Mouse (Mus musculus) limb, embryonic 10.5 days (tissue): ENCODE measurements around the gene Foxj3. TPM values are rescaled to one million over a fixed set of nuclear protein-coding genes. Genes with fewer than 3 reads are reported as not detected.
A peak's percentile ranks its signal among the peaks of the same experiment; 100 is the strongest.

Experiments used
- DNase-seq: peaks from one replicate; pipeline ENCODE4 v3.0.0-alpha.2; 2017; ENCODE audit warnings: low spot score
- H3K27ac ChIP-seq: fragments of 300-500 bp; sonication (generic); 2 replicates; pipeline ENCODE4 v1.5.1; 2016; ENCODE audit warnings: mild to moderate bottlenecking
- H3K27me3 ChIP-seq: fragments of 300-500 bp; sonication (generic); 2 replicates; pipeline ENCODE4 v1.6.1; 2016; ENCODE audit warnings: low read depth, mild to moderate bottlenecking; ENCODE audit not compliant: poor library complexity, severe bottlenecking
- H3K36me3 ChIP-seq: fragments of 300-500 bp; sonication (generic); 2 replicates; pipeline ENCODE4 v1.6.1; 2016; ENCODE audit warnings: mild to moderate bottlenecking, moderate library complexity
- H3K4me1 ChIP-seq: fragments of 300-500 bp; sonication (generic); 2 replicates; pipeline ENCODE4 v1.6.1; 2016
- H3K4me3 ChIP-seq: fragments of 300-500 bp; sonication (generic); 2 replicates; pipeline ENCODE4 v1.5.1; 2016; ENCODE audit warnings: mild to moderate bottlenecking, moderate library complexity
- H3K9me3 ChIP-seq: fragments of 300-500 bp; sonication (generic); replicated peaks from 2 replicates; pipeline ENCODE4 v1.6.1; 2016; ENCODE audit warnings: mild to moderate bottlenecking
- WGBS: fragments of 180-500 bp; shearing (Covaris S2); methylation state at CpG from one replicate; pipeline ENCODE4 v1.1.7; 2016; 5-methylcytosine and 5-hydroxymethylcytosine counted together
- polyA plus RNA-seq: library from polyadenylated mRNA; unstranded; fragments of >200 nt; fragmentation: Nextera tagmentation; extraction: Ambion mirVana; gene quantifications from 2 replicates; pipeline ENCODE4 v1.2.1, GENCODE M21; 2016

The Foxj3 gene
- polyA plus RNA-seq, 1 experiment from 2014 or later: 25.2 TPM

- Histone ChIP-seq H3K9me3 (no peaks in the 10 kb centered on the region), H3K4me1 (peaks cover 34% of the 10 kb centered on the region), H3K36me3 (peaks cover 28% of the 10 kb centered on the region), H3K4me3 (no peak overlapping the region), H3K27ac (no peak overlapping the region), H3K27me3 (no peaks in the 10 kb centered on the region)
- DNase-seq: peak; percentile 15
- 79% methylated on average over 7 of the region's 7 CpGs for WGBS
Measured at GRCm38 (mm10) chr4:119632721-119633120, 95.9 kb downstream of the Foxj3 start.

DNA sequence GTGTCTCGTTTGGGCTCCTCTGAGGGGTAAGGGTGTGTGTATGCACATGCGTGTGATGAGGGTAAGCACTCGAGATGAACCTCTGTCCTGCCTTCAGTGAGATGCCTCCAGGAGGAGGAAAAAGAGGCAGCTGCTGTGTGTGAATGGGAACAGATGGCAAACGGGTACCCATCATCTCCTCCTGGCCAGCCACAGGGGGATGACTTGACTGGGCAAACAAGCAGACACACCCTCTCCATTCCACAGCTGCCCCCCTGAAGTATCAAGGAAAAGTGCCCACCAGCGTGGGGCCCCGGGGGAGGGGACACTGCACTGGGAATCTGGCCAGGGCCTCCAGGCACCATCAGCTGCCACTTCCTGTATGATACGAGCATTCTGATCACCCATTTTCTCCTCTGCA lies 96.5 kb downstream of the Foxj3 start:
- H3K27me3 ChIP-seq: no peaks in the 10 kb centered on the region
- DNase-seq: no peak
- peaks cover 34% of the 10 kb centered on the region for H3K4me1 ChIP-seq
- H3K36me3 ChIP-seq: peaks cover 26% of the 10 kb centered on the region
- H3K4me3 ChIP-seq: no peak overlapping the region
- WGBS: 78% methylated on average over 7 of the region's 7 CpGs
- H3K9me3 ChIP-seq: no peaks in the 10 kb centered on the region
- no peak overlapping the region for H3K27ac ChIP-seq

GRCm38 (mm10) chr4:119633948-119634347 lies 97.1 kb downstream of the Foxj3 start:
- peak; percentile 10 for DNase-seq
- Histone ChIP-seq H3K27me3 (no peaks in the 10 kb centered on the region), H3K36me3 (peaks cover 25% of the 10 kb centered on the region), H3K4me3 (no peak overlapping the region), H3K9me3 (no peaks in the 10 kb centered on the region), H3K27ac (no peak overlapping the region), H3K4me1 (peaks cover 35% of the 10 kb centered on the region)
- WGBS: 82% methylated on average over 3 of the region's 3 CpGs

- Histone ChIP-seq H3K4me3 (no peak overlapping the region), H3K36me3 (peaks cover 13% of the 10 kb centered on the region), H3K4me1 (peaks cover 38% of the 10 kb centered on the region), H3K27me3 (no peaks in the 10 kb centered on the region), H3K27ac (no peak overlapping the region), H3K9me3 (no peaks in the 10 kb centered on the region)
- 71% methylated on average over 6 of the region's 6 CpGs for WGBS
- DNase-seq: peak; percentile 24
Measured at GRCm38 (mm10) chr4:119634908-119635660, 98.3 kb downstream of the Foxj3 start.

GRCm38 (mm10) chr4:119635686-119636085 lies 98.9 kb downstream of the Foxj3 start:
- no peak overlapping the region for H3K4me3 ChIP-seq
- peaks cover 11% of the 10 kb centered on the region; the same call in 1 of the 2 replicates for H3K36me3 ChIP-seq
- H3K27ac ChIP-seq: no peak overlapping the region
- no peak for DNase-seq
- H3K4me1 ChIP-seq: peaks cover 36% of the 10 kb centered on the region
- no peaks in the 10 kb centered on the region for H3K27me3 ChIP-seq
- no peaks in the 10 kb centered on the region for H3K9me3 ChIP-seq
- WGBS: 82% methylated on average over 8 of the region's 8 CpGs

DNA sequence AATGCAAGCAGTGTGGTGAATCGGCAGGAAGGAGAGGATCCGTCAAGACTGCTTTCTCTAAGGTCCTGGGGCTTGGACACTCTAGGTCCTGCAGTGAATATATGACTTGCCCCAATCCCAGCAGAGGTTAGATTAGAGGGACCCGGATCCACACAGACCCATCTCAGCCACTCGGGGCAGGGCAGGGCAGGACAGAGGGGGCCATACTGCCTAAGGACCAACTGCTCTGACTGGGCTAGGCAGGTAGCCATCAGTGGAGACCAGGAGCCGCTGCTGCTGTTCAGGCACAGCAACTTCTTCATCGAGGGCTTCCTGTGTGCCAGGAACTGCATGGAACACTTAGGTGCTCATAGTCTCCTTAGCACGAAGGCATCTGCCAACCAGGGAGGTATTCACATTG lies 99.9 kb downstream of the Foxj3 start:
- H3K9me3 ChIP-seq: no peaks in the 10 kb centered on the region
- H3K27ac ChIP-seq: no peak overlapping the region
- no peak for DNase-seq
- no peaks in the 10 kb centered on the region for H3K27me3 ChIP-seq
- H3K4me1 ChIP-seq: peaks cover 26% of the 10 kb centered on the region
- no peak overlapping the region for H3K4me3 ChIP-seq
- H3K36me3 ChIP-seq: 0 out of 2 replicates have a peak, but pooled peaks cover 5% of the 10 kb centered on the region
- 82% methylated on average over 7 of the region's 7 CpGs for WGBS

DNA sequence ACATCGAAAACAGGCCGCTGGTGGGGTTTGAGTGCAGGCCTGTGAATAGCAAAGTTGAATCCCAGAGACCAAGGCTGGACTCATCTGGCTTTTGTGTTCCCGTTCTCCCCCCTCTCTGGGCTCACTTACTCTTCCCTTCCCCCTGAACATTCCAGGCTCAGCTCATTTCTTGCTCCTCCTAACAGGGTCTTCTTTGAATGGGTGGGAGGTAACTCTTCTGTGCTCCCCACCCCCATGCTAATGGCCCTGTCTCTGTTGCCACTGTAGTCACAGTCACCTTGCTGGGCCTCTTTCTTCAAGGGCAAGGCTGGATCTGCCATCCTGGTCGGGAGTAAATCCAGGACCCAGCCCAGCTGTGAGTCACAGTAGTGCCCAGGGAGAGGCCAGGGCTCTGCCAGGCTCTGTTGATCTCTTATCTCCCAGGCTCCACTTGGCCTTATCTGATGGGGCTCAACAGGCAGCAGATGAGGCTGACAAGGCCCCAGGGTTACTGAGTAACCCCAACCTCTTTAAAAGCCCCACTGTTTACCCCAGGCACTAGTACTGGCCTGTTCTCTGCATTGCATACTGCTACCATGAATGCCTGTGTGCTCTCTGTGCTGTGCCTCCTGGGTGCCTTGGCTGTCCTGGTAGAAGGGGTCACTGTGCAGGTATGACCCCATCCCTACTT lies 100.5 kb downstream of the Foxj3 start, which contains the start of gene Guca2a:
TSS of gene Guca2a (plus strand) at position 529 of the 670 bp plus-strand sequence.
- DNase-seq: no peak
- Histone ChIP-seq H3K36me3 (0 out of 2 replicates have a peak, but pooled peaks cover 5% of the 10 kb centered on the region), H3K27me3 (no peaks in the 10 kb centered on the region), H3K4me3 (no peak within 1 kb of the TSS), H3K9me3 (no peaks in the 10 kb centered on the region), H3K27ac (no peak within 1 kb of the TSS), H3K4me1 (peaks cover 24% of the 10 kb centered on the region)
- WGBS: 75% methylated on average over 4 of the region's 4 CpGs

GRCm38 (mm10) chr4:119637946-119638345 lies 101.1 kb downstream of the Foxj3 start:
- H3K27me3 ChIP-seq: no peaks in the 10 kb centered on the region
- H3K36me3 ChIP-seq: 0 out of 2 replicates have a peak, but pooled peaks cover 3% of the 10 kb centered on the region
- no peak for DNase-seq
- no peak overlapping the region for H3K27ac ChIP-seq
- peaks cover 20% of the 10 kb centered on the region for H3K4me1 ChIP-seq
- 91% methylated on average over 6 of the region's 6 CpGs for WGBS
- H3K9me3 ChIP-seq: no peaks in the 10 kb centered on the region
- H3K4me3 ChIP-seq: no peak overlapping the region

GRCm38 (mm10) chr4:119638656-119639055 lies 101.9 kb downstream of the Foxj3 start:
- Histone ChIP-seq H3K4me3 (no peak overlapping the region), H3K27me3 (no peaks in the 10 kb centered on the region), H3K9me3 (no peaks in the 10 kb centered on the region), H3K4me1 (peaks cover 13% of the 10 kb centered on the region; the same call in 1 of the 2 replicates), H3K36me3 (no peaks in the 10 kb centered on the region), H3K27ac (no peak overlapping the region)
- DNase-seq: no peak
- WGBS: 62% methylated on average over 11 of the region's 11 CpGs

DNA sequence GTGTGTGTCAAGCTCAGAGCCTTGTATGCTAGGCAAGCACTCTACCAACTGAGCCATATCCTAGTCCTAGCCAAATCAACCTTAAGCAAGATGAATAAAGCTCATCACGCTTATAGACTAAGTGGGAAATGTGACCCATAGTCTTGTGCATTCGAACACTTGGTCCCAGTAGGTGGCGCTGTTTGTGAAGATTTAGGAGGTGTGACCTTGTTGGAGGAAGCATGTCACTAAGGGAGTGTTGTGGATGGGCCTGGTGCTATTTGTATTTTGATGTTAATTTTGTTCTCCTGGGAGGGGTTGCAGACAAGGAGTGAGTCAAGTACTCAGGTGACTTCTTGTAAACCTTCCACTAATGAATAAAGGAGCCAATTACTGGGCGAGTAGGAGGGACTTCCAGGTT lies 105.9 kb downstream of the Foxj3 start:
- Histone ChIP-seq H3K9me3 (no peaks in the 10 kb centered on the region), H3K36me3 (no peaks in the 10 kb centered on the region), H3K27ac (no peak overlapping the region), H3K4me3 (no peak overlapping the region), H3K27me3 (no peaks in the 10 kb centered on the region), H3K4me1 (0 out of 2 replicates have a peak, but pooled peaks cover 4% of the 10 kb centered on the region)
- WGBS: 81% methylated on average over 4 of the region's 4 CpGs
- DNase-seq: no peak

DNA sequence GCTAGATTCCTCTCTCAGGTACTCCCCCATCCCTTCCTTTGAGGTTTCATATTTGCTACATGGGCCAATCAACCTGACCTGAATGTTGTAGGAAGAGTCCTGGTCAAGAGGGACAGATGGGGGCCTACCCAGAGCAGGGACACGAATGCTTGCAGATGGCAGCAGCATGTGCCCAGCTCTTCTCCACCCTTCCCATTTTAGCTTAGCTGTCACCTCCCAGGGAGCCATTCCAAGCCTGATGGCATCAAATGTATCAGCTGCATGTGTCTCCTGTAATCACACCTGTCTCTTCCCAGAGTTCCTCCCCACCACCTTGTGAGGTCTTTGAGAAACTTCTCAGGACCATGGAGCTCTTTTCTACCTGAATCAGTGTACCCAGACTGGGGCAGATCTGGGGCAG lies 120.2 kb downstream of the Foxj3 start:
- Histone ChIP-seq H3K4me1 (no peaks in the 10 kb centered on the region), H3K27ac (no peak overlapping the region), H3K36me3 (no peaks in the 10 kb centered on the region), H3K4me3 (no peak overlapping the region), H3K27me3 (no peaks in the 10 kb centered on the region), H3K9me3 (peaks cover 3% of the 10 kb centered on the region; the same call in 1 of the 2 replicates)
- 91% methylated on average over 1 of the region's 1 CpGs for WGBS
- DNase-seq: no peak

DNA sequence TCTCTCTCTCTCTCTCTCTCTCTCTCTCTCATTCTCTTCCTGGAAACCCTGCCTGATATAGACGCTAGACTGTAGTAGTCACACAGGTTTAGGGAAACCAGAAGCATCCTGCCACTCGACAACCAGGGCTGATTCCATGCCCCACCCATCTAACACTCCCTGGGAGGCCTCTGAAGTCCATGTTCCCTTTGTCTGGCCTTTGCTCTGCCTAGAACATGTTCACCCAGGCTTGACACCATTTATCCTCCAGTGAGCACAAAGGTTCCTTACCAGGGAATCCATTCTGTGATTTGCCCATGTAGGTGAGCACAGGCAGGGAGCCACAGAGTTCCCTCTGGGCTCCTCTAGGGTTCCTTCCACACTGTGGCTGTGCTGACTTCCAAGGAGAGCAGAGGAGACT lies 121.4 kb downstream of the Foxj3 start:
- DNase-seq: no peak

DNA sequence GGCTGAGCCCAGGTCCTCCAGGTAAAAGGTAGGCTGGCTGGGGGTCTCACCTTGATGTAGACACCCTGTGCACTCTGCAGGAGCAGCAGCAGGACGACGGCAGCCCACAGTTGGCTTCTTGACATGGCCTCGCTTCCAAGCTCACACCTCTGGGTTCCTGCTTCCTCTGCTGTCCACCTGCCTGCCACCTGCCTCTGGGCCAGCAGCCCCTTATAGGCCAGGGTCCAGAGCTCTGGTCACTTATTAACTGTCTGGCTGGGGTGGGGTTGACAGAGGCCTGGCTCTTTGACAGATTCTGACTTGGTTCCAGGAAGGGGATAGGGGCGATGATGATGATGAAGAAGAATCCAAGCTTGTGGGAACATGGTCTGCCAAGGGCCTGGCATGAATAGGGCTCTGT lies 121.9 kb downstream of the Foxj3 start, which contains the start of gene Guca2b:
TSS of gene Guca2b (minus strand) at position 224 of the 400 bp plus-strand sequence.
- WGBS: 90% methylated on average over 4 of the region's 4 CpGs

More for the DNA sequence above, 121.4 kb downstream of the Foxj3 start:
- no peaks in the 10 kb centered on the region for H3K4me1 ChIP-seq
- H3K4me3 ChIP-seq: no peak overlapping the region
- WGBS: 70% methylated on average over 1 of the region's 2 CpGs
- H3K36me3 ChIP-seq: no peaks in the 10 kb centered on the region
- no peaks in the 10 kb centered on the region for H3K9me3 ChIP-seq
- H3K27me3 ChIP-seq: no peaks in the 10 kb centered on the region
- no peak overlapping the region for H3K27ac ChIP-seq

More for the DNA sequence above, 121.9 kb downstream of the Foxj3 start, which contains the start of gene Guca2b:
- Histone ChIP-seq H3K27me3 (no peaks in the 10 kb centered on the region), H3K4me3 (no peak within 1 kb of the TSS), H3K4me1 (no peaks in the 10 kb centered on the region), H3K9me3 (no peaks in the 10 kb centered on the region), H3K27ac (no peak within 1 kb of the TSS), H3K36me3 (no peaks in the 10 kb centered on the region)
- no peak for DNase-seq
